Mouse (Mus musculus): ENCODE data around the gene 1700029H14Rik.

The 1700029H14Rik gene

DNA sequence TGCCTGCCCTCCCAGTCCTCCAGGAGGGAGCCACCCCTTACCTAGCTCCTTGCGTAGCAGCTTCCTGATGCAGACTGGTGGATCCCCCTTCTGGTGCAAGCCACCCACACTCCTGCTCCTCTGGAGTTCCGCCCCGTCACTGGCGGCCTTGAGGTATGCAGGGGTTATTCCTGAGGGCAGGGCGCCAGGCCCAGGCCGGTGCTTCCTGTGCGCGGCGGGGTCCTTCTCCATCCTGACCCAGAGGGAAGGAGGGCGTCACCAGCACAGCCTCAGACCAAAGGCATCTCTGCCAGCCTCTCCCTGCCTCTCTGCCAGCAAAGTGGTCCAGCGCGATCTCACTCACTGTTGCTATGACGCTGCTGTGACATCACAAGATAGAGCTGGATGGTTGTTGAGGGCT is at the start of gene 1700029H14Rik:
1700029H14Rik (minus strand) TSS at position 344 of the 400 bp plus-strand sequence.
- no peak for DNase-seq (ENCODE audit: low spot score)

DNA sequence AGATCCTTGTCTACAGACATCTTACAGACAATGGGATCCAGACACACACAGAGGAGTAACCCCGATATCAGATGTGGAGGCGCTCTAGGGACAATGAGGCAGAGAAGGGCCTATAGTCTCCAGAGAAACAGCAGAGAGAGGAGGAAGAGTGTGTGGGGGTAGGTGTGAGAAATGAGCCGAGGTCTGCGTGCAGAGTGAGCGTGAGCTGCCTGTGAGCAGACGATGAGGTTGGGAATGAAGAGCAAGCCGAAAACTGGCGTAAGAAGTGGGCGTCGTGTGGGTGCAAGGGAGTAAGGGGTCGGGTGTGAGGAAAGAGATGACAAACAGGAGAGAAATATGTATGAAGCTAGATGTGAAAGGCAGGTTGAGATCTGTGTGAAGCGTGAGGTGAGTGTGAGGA is 49.4 kb upstream of the 1700029H14Rik start:
- DNase-seq (ENCODE audit: low spot score), result no peak

DNA sequence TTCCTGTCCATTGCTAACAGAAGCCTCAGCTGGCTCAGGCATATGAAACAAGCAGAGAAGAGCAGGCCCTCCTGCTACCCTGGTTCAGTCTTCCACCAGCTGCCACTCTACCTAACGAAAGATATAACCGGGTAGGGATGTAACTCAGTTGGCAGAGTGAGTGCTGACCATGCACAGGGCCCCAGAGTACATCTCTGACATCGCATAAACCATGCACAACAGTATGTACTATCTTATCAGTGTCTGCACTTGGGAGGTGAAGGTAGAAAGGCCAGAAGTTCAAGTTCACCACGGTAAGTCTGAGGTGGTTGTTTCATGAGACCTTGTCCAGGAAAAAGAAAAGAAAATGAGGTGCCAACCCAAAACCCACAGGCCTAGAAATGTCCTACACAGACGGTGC is 47.7 kb upstream of the 1700029H14Rik start:
- DNase-seq (ENCODE audit: low spot score), result no peak

GRCm38 (mm10) chr8:13608946-13609345 is 46.7 kb upstream of the 1700029H14Rik start:
- no peak for DNase-seq (ENCODE audit: low spot score)

DNA sequence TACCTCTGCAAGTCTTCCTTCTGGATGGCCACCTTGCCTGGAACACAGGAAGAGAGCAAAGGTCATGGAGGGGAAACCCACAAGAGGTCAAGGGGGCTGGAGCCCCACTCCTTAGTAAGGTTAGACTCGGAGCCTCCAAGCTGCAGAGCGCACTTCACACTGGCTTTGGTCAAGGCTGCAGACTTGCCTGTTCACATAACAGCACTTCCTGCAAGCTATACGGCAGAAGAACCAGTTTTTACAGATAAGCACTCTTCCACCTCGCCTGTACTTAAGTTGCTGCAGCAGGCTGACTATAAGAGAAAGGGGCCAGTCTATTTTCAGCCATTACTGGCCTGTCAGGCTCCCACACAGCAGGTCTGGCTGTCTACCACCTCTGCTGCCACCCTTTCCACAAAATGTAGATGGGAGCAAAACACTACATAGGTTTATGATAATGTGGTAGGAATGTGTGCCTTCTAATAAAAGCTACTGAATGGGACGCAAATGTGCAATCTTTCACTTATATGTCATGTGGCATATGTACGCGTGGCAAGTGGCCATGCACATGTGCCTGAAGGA is 43.7 kb upstream of the 1700029H14Rik start:
- no peak for DNase-seq (ENCODE audit: low spot score)

GRCm38 (mm10) chr8:13602621-13603020 is 40.4 kb upstream of the 1700029H14Rik start:
- no peak for DNase-seq (ENCODE audit: low spot score)

GRCm38 (mm10) chr8:13601166-13601565 is 38.9 kb upstream of the 1700029H14Rik start:
- no peak for DNase-seq (ENCODE audit: low spot score)

- no peak for DNase-seq (ENCODE audit: low spot score)
These were observed 38.5 kb upstream of the 1700029H14Rik start for GRCm38 (mm10) chr8:13600716-13601115.

DNA sequence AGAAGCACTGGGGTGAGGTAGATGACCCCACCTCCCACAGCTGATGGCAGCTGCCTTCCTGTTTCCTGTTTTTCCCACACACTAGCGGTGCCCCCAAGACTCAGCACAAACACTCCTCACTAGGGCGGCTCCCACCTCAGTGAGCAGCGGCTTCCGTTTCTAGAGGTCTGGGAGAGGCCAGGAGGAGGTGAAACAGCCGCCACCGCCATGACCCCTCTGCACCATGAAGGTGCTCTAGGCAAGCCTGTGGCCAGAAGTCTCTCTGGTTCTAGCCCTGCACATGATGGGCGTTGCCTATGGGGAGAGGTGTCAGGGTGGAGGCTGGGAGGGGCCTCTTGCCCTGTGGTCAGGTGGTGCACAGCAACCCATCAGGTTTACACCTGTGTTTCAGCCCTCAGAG is 37.9 kb upstream of the 1700029H14Rik start:
- no peak for DNase-seq (ENCODE audit: low spot score)

- no peak for DNase-seq (ENCODE audit: low spot score)
These were observed 35.5 kb upstream of the 1700029H14Rik start for GRCm38 (mm10) chr8:13597777-13598176.

- no peak for DNase-seq (ENCODE audit: low spot score)
These were observed 33.6 kb upstream of the 1700029H14Rik start for GRCm38 (mm10) chr8:13595861-13596260.

- no peak for DNase-seq (ENCODE audit: low spot score)
These were observed 32.6 kb upstream of the 1700029H14Rik start for GRCm38 (mm10) chr8:13594884-13595323.

DNA sequence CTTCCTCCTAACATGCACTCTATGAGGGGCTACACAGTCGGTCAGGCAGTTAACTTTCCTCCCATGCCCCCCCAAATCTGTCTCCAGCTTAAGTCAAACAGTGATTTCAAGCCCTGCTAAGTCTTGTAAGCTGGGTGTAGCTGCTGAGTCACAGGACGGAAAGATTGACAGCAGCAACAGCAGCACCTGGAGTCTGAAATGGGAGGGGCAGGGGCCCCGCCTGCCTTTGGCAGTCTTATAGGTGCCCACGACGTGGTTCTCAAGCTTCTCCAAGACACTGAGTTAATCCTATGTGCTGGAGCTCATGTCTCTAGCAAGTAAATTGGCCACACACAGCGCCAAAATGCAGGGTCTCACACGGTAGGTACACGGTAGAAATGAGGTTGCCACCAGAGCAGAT is 31.1 kb upstream of the 1700029H14Rik start:
- DNase-seq (ENCODE audit: low spot score), result no peak

DNA sequence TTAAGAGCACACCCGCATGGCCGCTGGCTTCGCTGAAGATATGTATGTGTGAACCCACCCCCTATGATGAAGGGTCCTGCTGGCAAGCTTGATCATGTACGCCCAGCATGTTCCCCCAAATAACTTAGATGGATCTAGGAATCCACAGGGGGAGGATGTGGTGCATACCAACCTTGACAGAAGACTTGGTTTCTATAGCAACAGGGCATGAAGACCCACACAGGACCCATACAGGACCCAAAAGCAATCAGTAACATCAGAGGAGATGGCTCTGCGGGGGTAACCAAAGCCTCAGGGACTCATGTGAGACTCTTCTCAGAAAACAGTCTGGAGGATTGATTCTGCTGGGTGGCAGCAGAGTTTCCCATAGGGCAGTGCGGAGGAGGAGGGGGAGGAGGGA is 29.0 kb upstream of the 1700029H14Rik start:
- no peak for DNase-seq (ENCODE audit: low spot score)

DNA sequence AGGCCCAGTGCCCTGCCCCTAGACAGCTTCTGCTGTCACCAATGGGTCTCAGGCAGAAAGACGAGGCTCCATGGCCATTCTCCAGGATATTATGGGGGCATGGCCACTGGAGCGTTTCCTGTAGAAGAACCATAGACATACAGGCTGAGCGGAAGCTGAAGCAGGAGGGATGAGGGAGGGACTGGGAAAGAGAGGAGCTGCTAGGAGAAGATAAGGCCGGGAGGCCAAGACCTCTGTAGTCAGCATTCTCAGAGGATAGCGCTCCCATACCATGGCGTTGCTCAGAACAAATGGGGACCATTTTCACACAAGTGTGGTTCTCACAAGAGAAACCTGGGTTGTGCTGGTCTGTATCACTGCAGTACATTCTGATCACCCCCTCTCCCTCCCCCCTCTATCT is 26.8 kb upstream of the 1700029H14Rik start:
- DNase-seq (ENCODE audit: low spot score), result no peak

- no peak for DNase-seq (ENCODE audit: low spot score)
These were observed 22.4 kb upstream of the 1700029H14Rik start for GRCm38 (mm10) chr8:13584652-13585051.

DNA sequence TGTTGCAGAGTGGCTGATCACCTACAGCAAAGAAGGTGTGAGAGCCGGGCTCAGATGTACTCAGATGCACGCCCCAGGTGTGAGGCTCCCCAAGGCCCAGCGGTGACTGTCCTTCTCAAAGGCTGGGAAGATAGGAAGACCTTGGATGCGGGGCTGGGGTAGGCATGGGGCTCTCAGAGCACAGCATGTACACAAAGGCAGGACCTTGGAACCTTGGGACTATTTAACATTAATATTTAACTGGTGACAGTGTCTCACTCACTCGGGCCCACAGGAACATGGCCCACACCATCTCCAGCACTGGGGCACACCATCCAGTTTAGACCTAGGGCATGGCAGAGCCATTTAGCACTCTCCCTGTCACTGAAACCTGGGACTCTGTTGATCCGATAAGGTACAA is 15.6 kb upstream of the 1700029H14Rik start:
- DNase-seq (ENCODE audit: low spot score), result no peak

GRCm38 (mm10) chr8:13571999-13572398 is 9.7 kb upstream of the 1700029H14Rik start:
- no peak for DNase-seq (ENCODE audit: low spot score)

GRCm38 (mm10) chr8:13557526-13557925 is 4.7 kb downstream of the 1700029H14Rik start:
- no peak for DNase-seq (ENCODE audit: low spot score)

GRCm38 (mm10) chr8:13551574-13551830 is 10.8 kb downstream of the 1700029H14Rik start:
- DNase-seq (ENCODE audit: low spot score), result no peak

DNA sequence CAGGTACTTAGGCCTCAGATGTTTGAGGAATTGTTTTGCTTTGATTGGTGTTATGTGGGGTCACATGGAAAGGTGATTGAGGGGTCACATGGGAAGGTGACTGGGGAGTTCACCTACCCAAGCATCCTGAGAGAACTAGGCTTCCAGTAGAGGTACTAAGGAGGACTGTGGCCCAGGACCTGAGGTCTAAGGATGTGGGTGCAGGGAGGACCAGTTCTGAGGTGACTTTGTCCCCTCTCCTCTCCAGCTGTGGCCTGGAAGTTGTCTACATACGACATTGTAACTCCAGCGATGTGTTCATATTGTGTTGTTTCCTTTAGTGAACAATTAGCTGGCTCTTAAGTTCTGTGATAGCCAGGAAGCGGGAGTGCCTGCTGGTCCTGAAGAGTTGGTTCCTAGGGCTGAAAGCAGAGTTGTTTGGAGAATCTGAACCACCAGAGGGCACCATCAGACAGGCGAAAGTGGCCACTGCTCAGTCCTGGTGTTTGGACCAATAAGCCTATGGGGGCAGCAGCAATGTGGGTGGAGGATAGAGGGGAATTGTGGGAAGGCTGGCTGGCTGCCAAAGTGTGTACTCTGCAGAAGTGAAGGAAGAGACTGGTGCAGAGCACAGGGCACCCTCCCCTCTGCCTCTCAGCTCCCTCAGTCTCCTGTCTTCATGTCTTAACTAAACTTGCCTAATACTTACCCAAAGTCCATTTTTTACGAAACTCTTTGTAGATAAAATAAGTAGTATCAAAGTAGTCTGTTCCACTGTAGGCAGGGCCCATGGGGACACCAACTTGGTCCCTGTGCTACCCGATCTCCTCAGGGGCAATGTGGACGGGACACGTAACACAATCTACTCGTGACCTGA is 11.3 kb downstream of the 1700029H14Rik start:
- DNase-seq (ENCODE audit: low spot score), result peak; percentile 79

- peak; percentile 52 for DNase-seq (ENCODE audit: low spot score)
These were observed 13.4 kb downstream of the 1700029H14Rik start for GRCm38 (mm10) chr8:13548831-13549230.

DNA sequence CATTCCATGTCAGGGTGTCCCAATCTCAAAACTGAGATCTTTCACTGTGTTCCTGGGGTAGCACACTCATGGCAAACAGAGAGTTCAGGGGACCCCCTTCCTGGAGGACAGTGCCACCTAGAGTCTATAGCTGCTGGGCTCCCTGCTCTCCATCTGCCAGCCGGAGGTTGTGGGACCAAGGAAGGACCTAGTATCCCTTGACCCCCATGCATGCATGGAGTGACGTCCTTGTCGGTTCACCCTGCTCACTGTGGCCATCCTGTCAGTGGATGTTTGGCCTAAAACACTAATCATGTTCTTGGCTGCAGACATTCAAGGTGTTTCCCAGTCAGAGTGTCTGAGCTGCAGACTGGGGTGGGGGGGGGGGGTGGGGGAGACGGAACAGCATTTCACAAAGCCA is 14.0 kb downstream of the 1700029H14Rik start:
- no peak for DNase-seq (ENCODE audit: low spot score)

GRCm38 (mm10) chr8:13546421-13546820 is 15.8 kb downstream of the 1700029H14Rik start:
- no peak for DNase-seq (ENCODE audit: low spot score)

All from ovary, postnatal 10 days (tissue).